In genomic region chr9:64956337-64956736, GRCm38 (mm10) we compare ENCODE assay signal across 8 mouse cellular contexts. TPM values are rescaled to one million over a fixed set of nuclear protein-coding genes. Genes with fewer than 3 reads are reported as not detected.
DNase-seq lines count a peak whose midpoint lies in the region; ATAC-seq and TF ChIP-seq lines count a peak whose summit lies in the region.

No protein-coding gene starts in this region.

- WGBS in embryonic facial prominence, embryonic 12.5 days: 12% methylated on average over 12 of the region's 12 CpGs
- 22% methylated on average over 12 of the region's 12 CpGs for WGBS in neural tube, embryonic 12.5 days

- H3K27me3 ChIP-seq in MEL (ENCODE audit: control insufficient read depth in 1 of 2, insufficient read depth in 2 of 2, low read length in 2 of 2): no peaks in the 10 kb centered on the region
- peaks cover 9% of the 10 kb centered on the region for H3K27me3 ChIP-seq in embryonic facial prominence, embryonic 12.5 days
- peaks cover under 1% of the 10 kb centered on the region; the same call in 1 of the 2 replicates for H3K27me3 ChIP-seq in neural tube, embryonic 12.5 days (replicated peaks)

- no peak for ATAC-seq in embryonic facial prominence, embryonic 12.5 days (ENCODE audit: insufficient number of reproducible peaks, insufficient read depth, low FRiP score, low TSS enrichment)
- ATAC-seq in neural tube, embryonic 12.5 days (ENCODE audit: low FRiP score, low read depth): no peak
- ATAC-seq in cerebellum, adult (ENCODE audit: insufficient number of reproducible peaks, low FRiP score, low TSS enrichment): no peak
- ATAC-seq in frontal cortex, adult (ENCODE audit: low TSS enrichment): no peak

- no peaks in the 10 kb centered on the region for H3K9me3 ChIP-seq in MEL (replicated peaks; ENCODE audit: insufficient read depth, low read length)
- H3K9me3 ChIP-seq in embryonic facial prominence, embryonic 12.5 days: no peaks in the 10 kb centered on the region
- H3K9me3 ChIP-seq in neural tube, embryonic 12.5 days: no peaks in the 10 kb centered on the region

- peak in 1 of 2 experiments; percentile 62; a peak in 2 of 4 replicates for TF ChIP-seq POLR2A in MEL (IDR thresholded peaks at IDR 0.05; ENCODE audit: control insufficient read depth in 1 of 2, insufficient read depth in 1 of 2, low read depth in 1 of 2, low read length in 2 of 2, poor library complexity in 1 of 2)

- H3K4me3 ChIP-seq in MEL (ENCODE audit: control insufficient read depth in 1 of 2, insufficient read depth in 1 of 2, low read depth in 2 of 2, low read length in 2 of 2): peak overlapping the region; percentile 68 to 75
- H3K4me3 ChIP-seq in embryonic facial prominence, embryonic 12.5 days: no peak overlapping the region
- no peak overlapping the region for H3K4me3 ChIP-seq in neural tube, embryonic 12.5 days

- no peak for TF ChIP-seq CTCF in MEL (IDR thresholded peaks at IDR 0.05 in 2 of 3, conservative IDR thresholded peaks at IDR 0.05 in 1 of 3; ENCODE audit: control insufficient read depth in 1 of 3, insufficient read depth in 1 of 3, low read depth in 2 of 3, low read length in 3 of 3, poor library complexity in 1 of 3, severe bottlenecking in 1 of 3)

- H3K9ac ChIP-seq in MEL (ENCODE audit: control insufficient read depth, low read depth, low read length, poor library complexity, severe bottlenecking): peak overlapping the region; percentile 89
- no peak overlapping the region for H3K9ac ChIP-seq in embryonic facial prominence, embryonic 12.5 days
- no peak overlapping the region for H3K9ac ChIP-seq in neural tube, embryonic 12.5 days

- H3K36me3 ChIP-seq in MEL (ENCODE audit: control insufficient read depth in 1 of 2, insufficient read depth in 2 of 2, low read length in 2 of 2): peaks cover 0 to 10% of the 10 kb centered on the region in 2 experiments; a peak in 2 of 4 replicates
- H3K36me3 ChIP-seq in embryonic facial prominence, embryonic 12.5 days: no peaks in the 10 kb centered on the region
- no peaks in the 10 kb centered on the region for H3K36me3 ChIP-seq in neural tube, embryonic 12.5 days

- H3K27ac ChIP-seq in MEL (ENCODE audit: control insufficient read depth, low read depth, low read length): peak overlapping the region; percentile 98
- H3K27ac ChIP-seq in embryonic facial prominence, embryonic 12.5 days: no peak overlapping the region
- no peak overlapping the region for H3K27ac ChIP-seq in neural tube, embryonic 12.5 days

- peaks cover 2% of the 10 kb centered on the region; the same call in 1 of the 2 replicates for H3K79me2 ChIP-seq in MEL (ENCODE audit: control insufficient read depth, insufficient read depth, low read length, poor library complexity)

- H3K4me1 ChIP-seq in MEL (ENCODE audit: control insufficient read depth in 1 of 2, insufficient read depth in 2 of 2, low read length in 2 of 2): peaks cover 0 to 13% of the 10 kb centered on the region in 2 experiments; a peak in 1 of 4 replicates
- peaks cover 13% of the 10 kb centered on the region; the same call in 1 of the 2 replicates for H3K4me1 ChIP-seq in embryonic facial prominence, embryonic 12.5 days
- H3K4me1 ChIP-seq in neural tube, embryonic 12.5 days: peaks cover under 1% of the 10 kb centered on the region

- TF ChIP-seq RAD21 in MEL (IDR thresholded peaks at IDR 0.05; ENCODE audit: low read depth, low read length): no peak

- TF ChIP-seq EP300 in MEL (IDR thresholded peaks at IDR 0.05; ENCODE audit: low read depth in 1 of 2, low read length in 2 of 2): no peak

- peak overlapping the region; percentile 26 for H3K4me2 ChIP-seq in embryonic facial prominence, embryonic 12.5 days (replicated peaks)
- H3K4me2 ChIP-seq in neural tube, embryonic 12.5 days (replicated peaks): peak overlapping the region; percentile 35

- DNase-seq in layer of hippocampus, adult 9-11 months: peak; percentile 38
- no peak for DNase-seq in layer of hippocampus, adult 8-10 months (ENCODE audit: low spot score in 2 of 2)
- DNase-seq in MEL (ENCODE audit: low read depth, low spot score): peak; percentile 87
- peak; percentile 5 to 68 for DNase-seq in kidney, postnatal 36 days

TF ChIP-seq in MEL, 35 proteins besides CTCF, POLR2A, EP300 and RAD21:
- peak; percentile 82 for TF ChIP-seq SIN3A (IDR thresholded peaks at IDR 0.05; ENCODE audit: low read length)
- TF ChIP-seq CHD1 (IDR thresholded peaks at IDR 0.05; ENCODE audit: low read depth, low read length): no peak
- no peak; the same call in 1 of the 2 replicates for TF ChIP-seq TCF12 (IDR thresholded peaks at IDR 0.05; ENCODE audit: low read depth, low read length)
- peak; percentile 58; the same call in 1 of the 2 replicates for TF ChIP-seq TBP (IDR thresholded peaks at IDR 0.05; ENCODE audit: low read depth, low read length)
- peak; percentile 35 for TF ChIP-seq NELFE (IDR thresholded peaks at IDR 0.05; ENCODE audit: low read depth, low read length)
- 0 out of 2 replicates have a peak, but pooled peaks have one; percentile 10 for TF ChIP-seq ZMIZ1 (IDR thresholded peaks at IDR 0.05; ENCODE audit: low read depth, low read length)
- TF ChIP-seq HCFC1 (IDR thresholded peaks at IDR 0.05; ENCODE audit: low read depth, low read length): peak; percentile 53; the same call in 1 of the 2 replicates
- TF ChIP-seq CHD2 (IDR thresholded peaks at IDR 0.05; ENCODE audit: low read length): no peak
- TF ChIP-seq GATA1 (IDR thresholded peaks at IDR 0.05; ENCODE audit: low read depth, low read length): peak; percentile 43
- no peak for TF ChIP-seq MAFK (IDR thresholded peaks at IDR 0.05; ENCODE audit: borderline replicate concordance, low read depth, low read length)

RNA-seq across cellular contexts. Expression of gene Ints14, which starts 4.4 kb away (rescaled TPM):
- total RNA-seq in layer of hippocampus, adult 8-10 months (2022): 10 to 100 TPM; 19.3 to 22.6 (median 20.1) TPM
- total RNA-seq in MEL (2012; rRNA removed): 35.9 and 37.9 TPM in 2 replicates
- 10 to 100 TPM in 1 of 2 experiments, not detected in 1; 54.1 TPM for polyA plus RNA-seq in MEL (2012; ENCODE audit: insufficient read depth in 1 of 2, insufficient read length in 2 of 2, low read depth in 1 of 2, low replicate concordance in 2 of 2, missing spikeins in 1 of 2)
- 56.4 and 60.6 TPM in 2 replicates for polyA plus RNA-seq in embryonic facial prominence, embryonic 12.5 days (2016; fragmentation: Nextera tagmentation; extraction: Ambion mirVana)
- polyA plus RNA-seq in neural tube, embryonic 12.5 days (2016; fragmentation: Nextera tagmentation; extraction: Ambion mirVana): 55.1 and 61.6 TPM in 2 replicates

RNA-seq across cellular contexts. Expression of gene Slc24a1, which starts 4.9 kb away (rescaled TPM):
- under 1 TPM; 0.08 to 0.30 (median 0.15) TPM for total RNA-seq in layer of hippocampus, adult 8-10 months (2022)
- not detected in 2 replicates for total RNA-seq in MEL (2012; rRNA removed)
- under 1 TPM in 1 of 2 experiments, not detected in 1; 0.07 TPM for polyA plus RNA-seq in MEL (2012; ENCODE audit: insufficient read depth in 1 of 2, insufficient read length in 2 of 2, low read depth in 1 of 2, low replicate concordance in 2 of 2, missing spikeins in 1 of 2)
- polyA plus RNA-seq in embryonic facial prominence, embryonic 12.5 days (2016; fragmentation: Nextera tagmentation; extraction: Ambion mirVana): 0.04 and 0.05 TPM in 2 replicates
- 0.04 TPM in 1 of 2 replicates, not detected in the other for polyA plus RNA-seq in neural tube, embryonic 12.5 days (2016; fragmentation: Nextera tagmentation; extraction: Ambion mirVana)

Comparison
In these comparisons a context has a peak if more than half of its experiments do, and no peak if none do; other contexts are left out.
1. DNase-seq: peak in layer of hippocampus, adult 9-11 months (single experiment), MEL (single experiment) and kidney, postnatal 36 days (2 of 2); none in layer of hippocampus, adult 8-10 months (0 of 2).
2. H3K4me3 ChIP-seq: peak in MEL (2 of 2); none in embryonic facial prominence, embryonic 12.5 days (single experiment) and neural tube, embryonic 12.5 days (single experiment).